Mouse (Mus musculus) midbrain, embryonic 15.5 days (tissue): Measurements from ENCODE around the gene Hesx1. TPM values are rescaled to one million over a fixed set of nuclear protein-coding genes. Genes with fewer than 3 reads are reported as not detected.

ENCODE experiments used
- ATAC-seq: fragments of 200-750 bp; cut with Nextera tagmentation; replicated peaks from 2 replicates; pipeline ENCODE4 v1.8.0; 2017; ENCODE audit warnings: moderate TSS enrichment
- H3K27ac ChIP-seq: fragments of 300-500 bp; sonication (generic); 2 replicates; pipeline ENCODE4 v1.5.1; 2015; ENCODE audit warnings: mild to moderate bottlenecking, inconsistent platforms
- H3K27me3 ChIP-seq: fragments of 300-500 bp; sonication (generic); replicated peaks from 2 replicates; pipeline ENCODE4 v1.6.1; 2015; ENCODE audit warnings: inconsistent platforms
- H3K36me3 ChIP-seq: fragments of 300-500 bp; sonication (generic); replicated peaks from 2 replicates; pipeline ENCODE4 v1.6.1; 2015; ENCODE audit warnings: inconsistent platforms
- H3K4me1 ChIP-seq: fragments of 300-500 bp; sonication (generic); 2 replicates; pipeline ENCODE4 v1.6.1; 2015; ENCODE audit warnings: inconsistent platforms
- H3K4me2 ChIP-seq: fragments of 300-500 bp; sonication (generic); 2 replicates; pipeline ENCODE4 v1.6.1; 2015; ENCODE audit warnings: inconsistent platforms, mild to moderate bottlenecking, moderate library complexity
- H3K4me3 ChIP-seq: fragments of 300-500 bp; sonication (generic); 2 replicates; pipeline ENCODE4 v1.5.1; 2015; ENCODE audit warnings: mild to moderate bottlenecking, inconsistent platforms
- H3K9ac ChIP-seq: fragments of 300-500 bp; sonication (generic); 2 replicates; pipeline ENCODE4 v1.6.1; 2015; ENCODE audit warnings: mild to moderate bottlenecking, inconsistent platforms
- H3K9me3 ChIP-seq: fragments of 300-500 bp; sonication (generic); 2 replicates; pipeline ENCODE4 v1.6.1; 2016; ENCODE audit warnings: inconsistent platforms
- WGBS: fragments of 180-500 bp; shearing (Covaris S2); methylation state at CpG from one replicate; pipeline ENCODE4 v1.1.7; 2015; ENCODE audit warnings: mixed read lengths; 5-methylcytosine and 5-hydroxymethylcytosine counted together
- polyA plus RNA-seq: library from polyadenylated mRNA; unstranded; fragments of >200 nt; fragmentation: Nextera tagmentation; extraction: Ambion mirVana; gene quantifications from 2 replicates; pipeline ENCODE4 v1.2.1, GENCODE M21; 2015

The Hesx1 gene
- polyA plus RNA-seq, 1 experiment from 2014 or later: 0.23 TPM

DNA sequence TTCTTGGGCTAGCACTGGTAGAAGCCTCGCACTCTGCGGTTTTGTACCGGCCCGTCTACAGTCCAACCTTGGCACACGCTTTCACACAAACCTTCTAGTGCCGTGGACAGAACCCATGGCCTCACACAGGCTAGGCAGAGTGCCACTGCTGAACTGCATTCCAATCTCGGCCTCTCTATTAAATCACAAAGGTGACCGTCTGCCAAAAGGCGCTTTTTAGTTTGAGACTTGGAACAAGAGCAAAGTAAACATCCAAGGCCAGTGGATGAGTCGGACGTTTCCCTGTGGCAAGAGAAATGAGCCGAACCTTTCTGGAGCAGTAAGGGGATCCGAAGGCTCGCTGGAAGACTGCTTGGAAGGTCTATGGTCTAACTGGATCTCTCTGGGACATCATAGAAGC lies 25.6 kb downstream of the Hesx1 start:
- Histone ChIP-seq H3K4me3 (no peak overlapping the region), H3K4me1 (no peaks in the 10 kb centered on the region), H3K9me3 (no peaks in the 10 kb centered on the region), H3K36me3 (no peaks in the 10 kb centered on the region), H3K4me2 (no peak overlapping the region), H3K9ac (no peak overlapping the region), H3K27ac (no peak overlapping the region), H3K27me3 (no peaks in the 10 kb centered on the region)
- WGBS: 87% methylated on average over 14 of the region's 14 CpGs
- no peak for ATAC-seq

DNA sequence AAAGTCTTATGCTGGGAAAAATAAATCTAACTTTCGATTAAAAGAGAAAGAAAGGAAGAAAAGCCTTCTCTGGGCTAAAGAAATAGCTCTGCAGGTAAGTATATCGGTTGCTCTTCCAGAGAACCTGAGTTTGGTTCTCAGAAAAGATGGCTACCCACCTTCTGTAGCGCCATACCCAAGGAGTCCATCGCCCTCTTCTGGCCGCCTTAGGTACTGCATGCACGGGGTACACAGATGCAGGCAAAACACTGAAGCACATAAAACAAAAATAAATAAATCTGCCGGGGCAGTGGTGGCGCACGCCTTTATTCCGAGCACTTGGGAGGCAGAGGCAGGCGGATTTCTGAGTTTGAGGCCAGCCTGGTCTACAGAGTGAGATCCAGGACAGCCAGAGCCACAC lies 28.7 kb downstream of the Hesx1 start:
- Histone ChIP-seq H3K9ac (no peak overlapping the region), H3K9me3 (no peaks in the 10 kb centered on the region), H3K4me3 (no peak overlapping the region), H3K4me2 (no peak overlapping the region), H3K27me3 (no peaks in the 10 kb centered on the region), H3K27ac (no peak overlapping the region), H3K4me1 (no peaks in the 10 kb centered on the region), H3K36me3 (no peaks in the 10 kb centered on the region)
- ATAC-seq: no peak
- WGBS: 45% methylated on average over 11 of the region's 11 CpGs

DNA sequence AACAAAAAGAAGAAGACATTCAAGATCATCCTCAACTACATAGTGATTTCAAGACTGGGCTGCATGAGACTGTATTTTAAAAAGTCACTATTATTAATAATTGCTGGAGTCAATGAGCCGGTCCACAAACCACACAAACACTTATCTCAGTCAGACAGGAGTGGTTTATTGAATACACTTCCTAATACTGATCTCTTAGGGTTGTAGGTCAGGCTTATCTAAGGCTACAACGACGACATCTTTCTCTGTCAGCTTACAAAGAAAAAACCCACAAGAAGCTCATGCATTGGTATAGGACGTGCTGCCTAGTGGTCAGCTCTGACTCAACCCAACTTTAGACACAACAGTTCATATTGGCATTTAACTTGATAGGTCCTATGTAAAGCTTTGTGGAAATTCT lies 30.4 kb downstream of the Hesx1 start:
- H3K4me3 ChIP-seq: no peak overlapping the region
- H3K9ac ChIP-seq: no peak overlapping the region
- H3K27me3 ChIP-seq: no peaks in the 10 kb centered on the region
- H3K36me3 ChIP-seq: no peaks in the 10 kb centered on the region
- ATAC-seq: no peak
- 85% methylated on average over 4 of the region's 4 CpGs for WGBS
- no peaks in the 10 kb centered on the region for H3K9me3 ChIP-seq
- no peak overlapping the region for H3K27ac ChIP-seq
- H3K4me2 ChIP-seq: no peak overlapping the region
- peaks cover 3% of the 10 kb centered on the region; the same call in 1 of the 2 replicates for H3K4me1 ChIP-seq

DNA sequence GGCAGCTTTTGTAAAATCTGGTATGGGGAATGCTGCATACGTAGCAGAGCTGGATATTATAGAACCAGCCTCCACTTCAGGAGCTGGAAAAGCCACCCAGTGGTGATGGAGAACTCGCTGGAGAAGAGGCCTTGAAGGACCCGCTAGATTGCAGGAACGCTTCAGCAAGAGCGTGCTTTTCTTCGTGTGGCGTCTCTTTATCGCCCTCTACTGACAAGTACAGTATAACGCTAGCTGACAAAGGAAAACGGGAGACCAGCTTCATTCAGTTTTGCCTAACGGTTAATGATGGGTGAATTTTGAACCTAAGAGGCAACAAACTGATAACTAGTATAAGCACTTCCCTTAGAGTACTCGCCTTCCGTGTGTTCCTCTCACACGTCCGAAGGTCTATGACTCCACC lies 35.6 kb downstream of the Hesx1 start:
- ATAC-seq: peak; percentile 85
- WGBS: 2% methylated on average over 15 of the region's 15 CpGs
- H3K36me3 ChIP-seq: no peaks in the 10 kb centered on the region
- no peaks in the 10 kb centered on the region for H3K27me3 ChIP-seq
- peak overlapping the region; percentile 55; the same call in 1 of the 2 replicates for H3K27ac ChIP-seq
- no peak overlapping the region for H3K4me3 ChIP-seq
- H3K9ac ChIP-seq: no peak overlapping the region
- H3K4me1 ChIP-seq: peaks cover 3% of the 10 kb centered on the region; the same call in 1 of the 2 replicates
- peak overlapping the region; percentile 28 for H3K4me2 ChIP-seq
- no peaks in the 10 kb centered on the region for H3K9me3 ChIP-seq

DNA sequence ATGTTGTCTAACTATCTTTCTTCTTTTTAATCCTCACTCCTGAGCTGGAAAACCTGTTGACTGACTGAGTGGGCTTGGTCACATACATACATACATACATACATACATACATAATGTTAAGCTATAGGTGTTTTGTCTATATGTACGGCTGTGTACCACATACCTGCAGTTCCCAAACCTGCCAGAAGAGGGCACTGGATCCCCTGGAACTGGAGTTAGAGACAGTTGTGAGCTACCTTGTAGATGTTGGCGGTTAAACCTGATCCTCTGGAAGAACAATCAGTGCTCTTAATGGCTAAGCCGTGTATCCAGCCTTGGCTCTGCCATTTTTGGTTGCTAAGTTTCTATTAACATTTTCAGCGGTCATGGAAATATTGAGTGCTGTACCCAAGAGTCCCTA lies 36.9 kb downstream of the Hesx1 start:
- Histone ChIP-seq H3K27me3 (no peaks in the 10 kb centered on the region), H3K36me3 (no peaks in the 10 kb centered on the region), H3K4me3 (no peak overlapping the region), H3K4me2 (no peak overlapping the region), H3K9ac (no peak overlapping the region), H3K4me1 (peaks cover 3% of the 10 kb centered on the region; the same call in 1 of the 2 replicates), H3K9me3 (no peaks in the 10 kb centered on the region), H3K27ac (no peak overlapping the region)
- no peak for ATAC-seq
- WGBS: 10% methylated on average over 4 of the region's 4 CpGs

DNA sequence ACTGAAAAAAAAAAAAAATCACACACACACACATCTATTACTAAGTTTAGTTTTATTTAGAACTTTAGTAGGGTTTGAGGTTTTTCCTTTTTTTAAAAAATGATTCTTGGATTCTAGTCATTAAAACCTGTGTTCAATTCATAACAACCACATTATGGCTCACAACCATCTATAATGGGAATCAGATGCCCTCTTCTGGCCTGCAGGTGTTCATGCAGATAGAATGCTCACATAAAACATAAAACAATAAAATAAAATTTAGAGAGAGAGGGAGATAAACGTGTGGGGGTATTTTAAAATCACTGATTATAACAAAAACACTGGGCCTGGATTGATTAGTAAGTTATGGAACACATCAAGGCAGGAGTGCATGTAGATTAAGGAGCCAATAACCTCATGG lies 43.3 kb downstream of the Hesx1 start:
- H3K9ac ChIP-seq: no peak overlapping the region
- no peaks in the 10 kb centered on the region for H3K9me3 ChIP-seq
- H3K27ac ChIP-seq: no peak overlapping the region
- no peak for ATAC-seq
- 71% methylated on average over 1 of the region's 1 CpGs for WGBS
- H3K36me3 ChIP-seq: no peaks in the 10 kb centered on the region
- H3K4me1 ChIP-seq: peaks cover 14% of the 10 kb centered on the region
- peaks cover 16% of the 10 kb centered on the region for H3K27me3 ChIP-seq
- no peak overlapping the region for H3K4me3 ChIP-seq
- no peak overlapping the region for H3K4me2 ChIP-seq

DNA sequence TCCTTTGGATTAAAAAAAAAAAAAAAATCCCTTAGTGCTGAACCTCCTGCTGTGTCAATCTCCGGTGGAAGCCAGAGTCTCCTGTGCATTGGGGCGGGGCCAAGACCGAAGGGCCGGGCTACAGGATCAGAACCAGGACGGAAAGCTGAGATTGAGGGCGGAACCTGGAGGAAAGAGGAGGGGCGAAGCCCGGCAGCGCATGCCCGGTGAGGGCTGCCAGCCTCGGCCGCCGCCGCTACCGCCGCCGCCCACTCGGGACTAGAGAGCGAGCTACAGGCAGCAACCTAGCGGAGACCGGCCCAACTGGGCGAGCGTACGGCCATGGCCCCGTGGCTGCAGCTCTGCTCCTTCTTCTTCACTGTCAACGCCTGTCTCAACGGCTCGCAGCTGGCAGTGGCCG lies 44.6 kb downstream of the Hesx1 start, which contains the start of gene Il17rd:
Il17rd (plus strand) TSS at position 159 of the 400 bp plus-strand sequence.
- 0% methylated on average over 29 of the region's 29 CpGs for WGBS
- Histone ChIP-seq H3K9ac (peak within 1 kb of the TSS; percentile 61), H3K4me2 (peak within 1 kb of the TSS; percentile 99), H3K9me3 (no peaks in the 10 kb centered on the region), H3K4me3 (peak within 1 kb of the TSS; percentile 89), H3K36me3 (no peaks in the 10 kb centered on the region), H3K4me1 (peaks cover 14% of the 10 kb centered on the region), H3K27me3 (peaks cover 16% of the 10 kb centered on the region), H3K27ac (peak within 1 kb of the TSS; percentile 62; the same call in 1 of the 2 replicates)
- peak; percentile 95 for ATAC-seq

DNA sequence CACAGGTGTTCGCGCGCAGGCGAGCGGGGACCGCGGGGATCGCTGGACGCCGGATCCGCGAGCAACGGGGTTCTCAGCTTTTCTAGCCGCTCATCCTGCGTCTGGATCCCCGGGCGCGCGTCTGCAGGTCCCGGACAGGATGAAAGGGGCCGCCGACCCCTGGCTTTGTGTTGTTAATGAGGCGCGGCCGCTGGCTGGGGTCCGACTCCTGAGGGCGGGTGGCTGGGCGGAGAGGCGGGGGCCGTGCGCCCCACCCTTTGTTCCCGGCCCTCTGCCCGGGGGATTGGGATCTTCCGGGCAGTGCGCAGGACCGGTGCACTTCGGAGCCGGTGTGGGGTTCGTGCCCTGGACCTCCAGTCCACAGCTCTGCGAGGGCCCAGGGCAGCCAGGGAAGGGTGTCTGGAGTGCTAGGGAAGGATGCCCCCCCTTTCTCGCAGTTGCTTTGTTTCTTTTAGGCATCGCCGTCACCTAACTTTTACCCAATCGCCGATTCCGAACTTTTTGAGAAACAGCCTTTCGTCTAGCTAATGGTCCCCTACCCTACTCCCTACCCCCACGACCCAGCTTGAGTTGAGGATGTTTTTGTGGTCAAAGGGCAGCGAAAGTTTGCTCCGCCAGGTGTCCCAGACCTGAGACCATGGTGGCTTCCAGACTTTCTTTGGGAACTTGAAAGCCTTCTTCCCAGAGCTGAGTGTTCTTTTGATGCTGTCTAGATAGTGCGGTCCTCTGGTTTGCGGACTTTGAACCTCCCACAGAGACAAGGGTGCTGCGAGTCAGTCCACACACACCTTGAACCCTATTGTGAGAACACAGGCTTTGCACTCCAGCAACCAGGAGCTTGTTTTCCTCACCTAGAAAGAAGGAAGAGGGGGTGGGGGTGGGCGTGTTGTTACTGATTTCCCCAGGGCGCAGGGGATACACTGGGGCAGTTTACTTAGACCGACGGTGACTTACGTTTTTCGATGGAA lies 45.3 kb downstream of the Hesx1 start:
- Histone ChIP-seq H3K27ac (peak overlapping the region; percentile 62; the same call in 1 of the 2 replicates), H3K27me3 (peaks cover 16% of the 10 kb centered on the region), H3K4me3 (peak overlapping the region; percentile 89), H3K9ac (peak overlapping the region; percentile 61), H3K9me3 (no peaks in the 10 kb centered on the region), H3K36me3 (no peaks in the 10 kb centered on the region), H3K4me1 (peaks cover 15% of the 10 kb centered on the region), H3K4me2 (peak overlapping the region; percentile 99)
- ATAC-seq: peak; percentile 73
- under 1% methylated on average over 57 of the region's 59 CpGs for WGBS

DNA sequence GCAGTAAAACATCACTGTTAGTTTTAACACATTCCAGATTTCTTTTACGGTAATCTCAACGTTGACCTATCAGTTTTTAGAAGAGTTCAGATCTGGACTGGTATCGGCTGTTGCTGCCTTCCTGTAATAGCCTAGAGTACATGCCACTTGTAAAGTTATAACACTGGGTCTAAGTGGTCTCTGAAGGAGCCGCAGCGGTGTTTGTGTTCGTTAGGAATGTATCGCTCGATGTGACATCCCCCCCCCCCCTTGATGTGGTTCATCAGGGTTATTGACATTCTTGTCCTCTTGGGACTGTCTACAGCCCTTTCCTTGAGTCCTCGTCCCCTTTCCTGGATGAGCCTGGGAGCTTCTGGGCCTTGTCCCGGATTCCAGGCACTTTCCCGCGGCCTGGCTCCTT lies 46.2 kb downstream of the Hesx1 start:
- H3K9ac ChIP-seq: no peak overlapping the region
- ATAC-seq: no peak

DNA sequence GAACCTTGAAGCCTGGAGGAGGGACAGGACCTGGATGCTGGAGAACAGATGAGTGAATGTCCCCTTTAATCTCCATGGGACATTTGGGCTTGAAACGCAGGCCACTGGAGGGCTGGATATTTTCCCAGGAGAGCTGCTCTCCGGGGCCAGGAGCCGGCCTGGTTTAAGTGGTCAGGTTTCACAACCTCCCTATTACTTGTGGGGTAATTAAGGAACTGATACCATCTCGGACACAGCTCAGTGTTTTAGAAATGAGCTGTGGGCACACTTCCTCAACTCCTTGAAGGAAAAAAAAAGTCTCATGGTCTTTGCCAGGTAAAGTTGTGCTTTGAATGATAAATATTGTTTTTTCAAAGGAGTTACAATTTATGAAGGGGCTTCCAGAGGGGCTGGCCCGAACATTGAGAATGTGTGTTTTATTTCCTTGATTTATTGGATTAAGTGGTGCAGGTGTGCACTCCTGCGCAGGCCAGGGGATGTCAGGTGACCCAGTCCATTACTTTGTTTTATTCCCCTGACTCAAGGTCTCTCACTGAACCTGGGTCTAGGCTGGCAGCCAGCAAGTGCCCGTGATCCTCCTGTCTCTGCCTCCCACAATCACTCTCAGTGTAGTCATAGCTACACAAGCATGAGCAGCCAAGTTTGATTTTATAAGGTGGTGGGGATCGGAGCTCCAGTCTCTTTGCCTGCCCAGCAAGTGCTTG lies 48.2 kb downstream of the Hesx1 start:
- Histone ChIP-seq H3K27ac (no peak overlapping the region), H3K4me1 (peaks cover 21% of the 10 kb centered on the region), H3K4me3 (no peak overlapping the region), H3K9ac (no peak overlapping the region), H3K36me3 (no peaks in the 10 kb centered on the region), H3K9me3 (no peaks in the 10 kb centered on the region), H3K27me3 (peaks cover 16% of the 10 kb centered on the region), H3K4me2 (no peak overlapping the region)
- ATAC-seq: no peak
- WGBS: 47% methylated on average over 8 of the region's 8 CpGs

More for the DNA sequence above, 46.2 kb downstream of the Hesx1 start:
- Histone ChIP-seq H3K4me3 (peak overlapping the region; percentile 89), H3K4me2 (peak overlapping the region; percentile 99), H3K36me3 (no peaks in the 10 kb centered on the region), H3K9me3 (no peaks in the 10 kb centered on the region), H3K4me1 (peaks cover 21% of the 10 kb centered on the region), H3K27me3 (peaks cover 16% of the 10 kb centered on the region), H3K27ac (no peak overlapping the region)
- WGBS: 15% methylated on average over 12 of the region's 12 CpGs

DNA sequence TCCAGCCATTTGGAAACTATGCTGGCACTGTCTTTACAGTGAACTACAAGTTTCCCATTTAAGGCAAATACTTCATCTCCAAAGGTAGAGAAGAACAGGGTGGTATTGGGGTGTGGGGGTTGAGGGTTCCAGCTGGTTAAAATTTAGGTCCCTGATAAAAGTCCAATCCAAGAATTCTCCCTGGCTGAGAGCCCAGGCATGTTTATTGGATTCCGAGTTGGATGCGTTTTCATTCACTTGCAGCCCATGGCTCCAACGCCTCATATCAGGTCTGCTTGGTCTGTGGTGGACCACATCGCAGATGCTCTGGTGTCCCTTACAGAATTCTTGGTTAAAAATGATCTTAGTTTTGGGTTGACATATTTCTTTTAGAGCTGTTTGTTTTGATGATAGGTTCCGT lies 49.2 kb downstream of the Hesx1 start:
- Histone ChIP-seq H3K36me3 (no peaks in the 10 kb centered on the region), H3K4me2 (no peak overlapping the region), H3K9me3 (no peaks in the 10 kb centered on the region), H3K4me3 (no peak overlapping the region), H3K9ac (no peak overlapping the region), H3K27me3 (peaks cover 17% of the 10 kb centered on the region), H3K4me1 (peaks cover 21% of the 10 kb centered on the region), H3K27ac (no peak overlapping the region)
- WGBS: 61% methylated on average over 5 of the region's 5 CpGs
- ATAC-seq: no peak

DNA sequence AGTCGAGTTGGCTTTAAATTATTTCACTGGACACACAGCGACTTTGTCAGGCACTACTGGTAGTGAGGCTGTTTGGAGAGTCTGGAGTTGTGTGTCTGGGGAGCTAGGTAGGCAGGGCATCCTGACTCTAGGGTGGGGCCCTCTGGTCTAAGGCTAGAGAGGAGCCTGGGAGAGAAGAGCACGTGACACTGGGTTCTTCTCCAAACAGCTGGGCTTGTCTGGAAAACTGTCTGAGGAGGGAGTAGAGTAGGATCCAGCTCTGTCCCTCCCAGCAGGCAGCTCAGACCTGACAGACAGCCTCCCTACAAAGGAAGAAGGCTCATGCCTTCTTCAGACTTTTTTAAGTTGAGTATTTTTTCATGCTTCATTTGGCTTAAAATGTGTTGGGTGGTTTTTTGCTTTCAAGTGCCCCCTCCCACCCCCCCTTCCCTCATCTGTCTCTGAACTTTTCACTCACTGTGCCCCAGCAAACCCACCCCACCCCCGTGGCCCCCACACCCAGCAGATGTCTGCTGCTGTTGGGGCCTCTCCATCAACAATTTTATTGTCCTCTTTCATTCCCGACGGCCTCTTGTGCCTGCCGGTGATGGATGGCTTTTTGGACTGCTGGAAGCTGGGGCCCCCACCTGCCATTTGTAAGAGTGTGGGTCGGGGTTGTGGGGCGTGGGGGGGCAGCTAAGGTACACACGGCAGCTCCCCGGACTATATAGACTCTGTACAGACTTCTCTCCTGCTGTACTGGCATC lies 50.2 kb downstream of the Hesx1 start:
- peaks cover 24% of the 10 kb centered on the region for H3K4me1 ChIP-seq
- no peak overlapping the region for H3K27ac ChIP-seq
- WGBS: 9% methylated on average over 11 of the region's 11 CpGs
- no peak overlapping the region for H3K4me2 ChIP-seq
- peaks cover 21% of the 10 kb centered on the region for H3K27me3 ChIP-seq
- no peaks in the 10 kb centered on the region for H3K36me3 ChIP-seq
- H3K4me3 ChIP-seq: no peak overlapping the region
- no peaks in the 10 kb centered on the region for H3K9me3 ChIP-seq
- no peak for ATAC-seq
- no peak overlapping the region for H3K9ac ChIP-seq
